Mouse (Mus musculus) liver, adult 2 months (tissue): ENCODE data around the gene Hid1. TPM values are rescaled to one million over a fixed set of nuclear protein-coding genes. Genes with fewer than 3 reads are reported as not detected.

Experiments
- DNase-seq: peaks from one replicate; pipeline ENCODE4 v3.0.0-alpha.2; 2011; ENCODE audit warnings: low read depth, low spot score; ENCODE audit errors: extremely low read depth
- H3K27ac ChIP-seq: fragments of 200-500 bp; replicated peaks from 2 replicates; pipeline ENCODE4 v1.5.1; 2012; ENCODE audit warnings: low read depth, mild to moderate bottlenecking, control low read depth, inconsistent platforms, low read length; ENCODE audit not compliant: insufficient read depth
- H3K27me3 ChIP-seq: fragments of 200-500 bp; 2 replicates; pipeline ENCODE4 v1.6.1; 2012; ENCODE audit warnings: mild to moderate bottlenecking, moderate library complexity, low read length, inconsistent platforms; ENCODE audit not compliant: control insufficient read depth, insufficient read depth
- H3K36me3 ChIP-seq: fragments of 200-500 bp; 2 replicates; pipeline ENCODE4 v1.6.1; 2012; ENCODE audit warnings: low read length, inconsistent platforms; ENCODE audit not compliant: control insufficient read depth, insufficient read depth
- H3K4me1 ChIP-seq: fragments of 200-500 bp; 2 replicates; pipeline ENCODE4 v1.6.1; 2011; ENCODE audit warnings: low read length; ENCODE audit not compliant: control insufficient read depth, insufficient read depth
- H3K4me3 ChIP-seq: fragments of 200-500 bp; 2 replicates; pipeline ENCODE4 v1.5.1; 2011; ENCODE audit warnings: low read depth, mild to moderate bottlenecking, control low read depth, low read length, moderate library complexity; ENCODE audit not compliant: insufficient read depth
- H3K79me2 ChIP-seq: fragments of 200-500 bp; 2 replicates; pipeline ENCODE4 v1.6.1; 2012; ENCODE audit warnings: inconsistent platforms, mild to moderate bottlenecking, low read length, moderate library complexity; ENCODE audit not compliant: control insufficient read depth, insufficient read depth
- H3K9ac ChIP-seq: fragments of 200-500 bp; 2 replicates; pipeline ENCODE4 v1.6.1; 2012; ENCODE audit warnings: low read depth, mild to moderate bottlenecking, control low read depth, inconsistent platforms, low read length
- CTCF ChIP-seq: fragments of 200-500 bp; IDR thresholded peaks from 2 replicates; pipeline ENCODE4 v1.5.1; 2011; ENCODE audit warnings: low read depth, low read length, control low read depth
- POLR2A ChIP-seq: fragments of 200-500 bp; IDR thresholded peaks from 2 replicates; pipeline ENCODE4 v1.6.1; 2011; ENCODE audit warnings: low read length, control low read depth; ENCODE audit not compliant: insufficient read depth; ENCODE audit errors: extremely low read depth
- WGBS: fragments of 180-500 bp; shearing (Covaris S2); methylation state at CpG from one replicate; pipeline ENCODE4 v1.1.7; 2018; 5-methylcytosine and 5-hydroxymethylcytosine counted together
- polyA plus RNA-seq: library from polyadenylated mRNA; depleted of rRNA; stranded (reverse); fragments of >200 nt; gene quantifications from 2 replicates; pipeline ENCODE4 v1.2.3, GENCODE M21; 2012
- total RNA-seq: library from RNA; depleted of rRNA; stranded (reverse); fragments of >200 nt; gene quantifications from 2 replicates; pipeline ENCODE4 v1.2.3, GENCODE M21; 2014

Hid1 gene
- total and polyA plus RNA-seq, 2 experiments, result 0.55 to 3.1 TPM

- Histone ChIP-seq H3K27me3 (peaks cover 22% of the 10 kb centered on the region), H3K27ac (no peak overlapping the region), H3K4me1 (no peaks in the 10 kb centered on the region), H3K4me3 (no peak overlapping the region), H3K79me2 (no peaks in the 10 kb centered on the region), H3K36me3 (no peaks in the 10 kb centered on the region), H3K9ac (no peak overlapping the region)
- WGBS, result 25% methylated on average over 18 of the region's 18 CpGs
- TF ChIP-seq CTCF (no peak), POLR2A (no peak)
- DNase-seq, result no peak
Observed at GRCm38 (mm10) chr11:115319704-115320383, 47.7 kb downstream of the Hid1 start.

- no peak overlapping the region for H3K4me3 ChIP-seq
- 28% methylated on average over 63 of the region's 63 CpGs for WGBS
- H3K9ac ChIP-seq, result no peak overlapping the region
- H3K27ac ChIP-seq, result no peak overlapping the region
- no peak for TF ChIP-seq CTCF
- TF ChIP-seq POLR2A, result no peak
- H3K4me1 ChIP-seq, result no peaks in the 10 kb centered on the region
- no peaks in the 10 kb centered on the region for H3K79me2 ChIP-seq
- no peaks in the 10 kb centered on the region for H3K36me3 ChIP-seq
- peaks cover 19% of the 10 kb centered on the region for H3K27me3 ChIP-seq
- no peak for DNase-seq
Observed at GRCm38 (mm10) chr11:115318245-115319027, 49.1 kb downstream of the Hid1 start.

- no peak for TF ChIP-seq POLR2A
- TF ChIP-seq CTCF, result no peak
- WGBS, result 61% methylated on average over 7 of the region's 7 CpGs
- DNase-seq, result peak; percentile 73
- H3K79me2 ChIP-seq, result no peaks in the 10 kb centered on the region
- H3K36me3 ChIP-seq, result no peaks in the 10 kb centered on the region
- H3K9ac ChIP-seq, result no peak overlapping the region
- peaks cover 9% of the 10 kb centered on the region; the same call in 1 of the 2 replicates for H3K27me3 ChIP-seq
- H3K4me1 ChIP-seq, result no peaks in the 10 kb centered on the region
- H3K27ac ChIP-seq, result no peak overlapping the region
- H3K4me3 ChIP-seq, result no peak overlapping the region
Observed at GRCm38 (mm10) chr11:115317204-115317603, 50.4 kb downstream of the Hid1 start.

GRCm38 (mm10) chr11:115314249-115314648, 53.3 kb downstream of the Hid1 start:
- Histone ChIP-seq H3K27me3 (peaks cover 4% of the 10 kb centered on the region; the same call in 1 of the 2 replicates), H3K79me2 (no peaks in the 10 kb centered on the region), H3K4me3 (no peak overlapping the region), H3K36me3 (no peaks in the 10 kb centered on the region), H3K4me1 (no peaks in the 10 kb centered on the region), H3K27ac (no peak overlapping the region), H3K9ac (no peak overlapping the region)
- 15% methylated on average over 2 of the region's 2 CpGs for WGBS
- TF ChIP-seq CTCF, result peak; percentile 42
- no peak for TF ChIP-seq POLR2A
- DNase-seq, result peak; percentile 31

GRCm38 (mm10) chr11:115308781-115309180, 58.8 kb downstream of the Hid1 start:
- Histone ChIP-seq H3K4me1 (no peaks in the 10 kb centered on the region), H3K36me3 (no peaks in the 10 kb centered on the region), H3K27ac (no peak overlapping the region), H3K79me2 (no peaks in the 10 kb centered on the region), H3K4me3 (no peak overlapping the region), H3K9ac (no peak overlapping the region), H3K27me3 (no peaks in the 10 kb centered on the region)
- WGBS, result 82% methylated on average over 1 of the region's 1 CpGs
- TF ChIP-seq POLR2A, result no peak
- no peak for TF ChIP-seq CTCF
- no peak for DNase-seq
